Mouse (Mus musculus) heart, embryonic 14.5 days (tissue): ENCODE data around the gene Pold1. TPM values are rescaled to one million over a fixed set of nuclear protein-coding genes. Genes with fewer than 3 reads are reported as not detected.

Source experiments
- ATAC-seq: fragments of 200-750 bp; cut with Nextera tagmentation; 2 replicates; pipeline ENCODE4 v1.8.0; 2017; ENCODE audit warnings: low read depth, moderate TSS enrichment; ENCODE audit not compliant: insufficient number of reproducible peaks, insufficient read depth, low FRiP score
- H3K27ac ChIP-seq, 2 experiments: fragments of 200-500 bp in 1 of 2; fragments of 300-500 bp in 1 of 2; sonication (generic) in 1 of 2; replicated peaks in 1 of 2; 2 replicates each; pipeline ENCODE4 v1.5.1; 2012 to 2014; ENCODE audit warnings: low read depth in 2 of 2, low read length in 2 of 2, control low read depth in 1 of 2, mild to moderate bottlenecking in 1 of 2, mixed read lengths in 1 of 2; ENCODE audit not compliant: control insufficient read depth in 1 of 2, insufficient read depth in 1 of 2
- H3K27me3 ChIP-seq: fragments of 300-500 bp; sonication (generic); 2 replicates; pipeline ENCODE4 v1.6.1; 2014; ENCODE audit warnings: mild to moderate bottlenecking, low read length, control low read depth; ENCODE audit not compliant: control insufficient read depth, insufficient read depth
- H3K36me3 ChIP-seq: fragments of 300-500 bp; sonication (generic); 2 replicates; pipeline ENCODE4 v1.6.1; 2014; ENCODE audit warnings: mild to moderate bottlenecking, control low read depth, low read length, mixed read lengths; ENCODE audit not compliant: control insufficient read depth, insufficient read depth
- H3K4me1 ChIP-seq, 2 experiments: fragments of 200-500 bp in 1 of 2; fragments of 300-500 bp in 1 of 2; sonication (generic) in 1 of 2; 2 replicates each; pipeline ENCODE4 v1.6.1; 2012 to 2014; ENCODE audit warnings: low read length in 2 of 2, control low read depth in 1 of 2, mixed read lengths in 1 of 2; ENCODE audit not compliant: control insufficient read depth in 2 of 2, insufficient read depth in 2 of 2
- H3K4me2 ChIP-seq: fragments of 300-500 bp; sonication (generic); 2 replicates; pipeline ENCODE4 v1.6.1; 2014; ENCODE audit warnings: mild to moderate bottlenecking, low read length
- H3K4me3 ChIP-seq, 2 experiments: fragments of 200-500 bp in 1 of 2; fragments of 300-500 bp in 1 of 2; sonication (generic) in 1 of 2; 2 replicates each; pipeline ENCODE4 v1.5.1; 2012 to 2014; ENCODE audit warnings: low read length in 2 of 2, mild to moderate bottlenecking in 2 of 2, control low read depth in 1 of 2, low read depth in 1 of 2, moderate library complexity in 1 of 2; ENCODE audit not compliant: control insufficient read depth in 1 of 2, insufficient read depth in 1 of 2
- H3K9ac ChIP-seq: fragments of 300-500 bp; sonication (generic); 2 replicates; pipeline ENCODE4 v1.6.1; 2014; ENCODE audit warnings: mild to moderate bottlenecking, low read length
- H3K9me3 ChIP-seq: fragments of 300-500 bp; sonication (generic); 2 replicates; pipeline ENCODE4 v1.6.1; 2016; ENCODE audit warnings: low read length, control low read depth; ENCODE audit not compliant: control insufficient read depth
- WGBS: fragments of 180-500 bp; shearing (Covaris S2); extraction: QIAGEN DNeasy Blood & Tissue Kit; methylation state at CpG from one replicate; pipeline ENCODE4 v1.1.7; 2014; 5-methylcytosine and 5-hydroxymethylcytosine counted together
- microRNA-seq: library from miRNA; unstranded; fragments of <30 nt; microRNA quantifications from one replicate; pipeline ENCODE4, GENCODE M21; 2016
- polyA plus RNA-seq: library from polyadenylated mRNA; unstranded; fragments of >200 nt; fragmentation: Nextera tagmentation; extraction: Ambion mirVana; gene quantifications from 2 replicates; pipeline ENCODE4 v1.2.1, GENCODE M21; 2014

Pold1 gene
- polyA plus RNA-seq, 1 experiment from 2014 or later, result 29.2 TPM

DNA sequence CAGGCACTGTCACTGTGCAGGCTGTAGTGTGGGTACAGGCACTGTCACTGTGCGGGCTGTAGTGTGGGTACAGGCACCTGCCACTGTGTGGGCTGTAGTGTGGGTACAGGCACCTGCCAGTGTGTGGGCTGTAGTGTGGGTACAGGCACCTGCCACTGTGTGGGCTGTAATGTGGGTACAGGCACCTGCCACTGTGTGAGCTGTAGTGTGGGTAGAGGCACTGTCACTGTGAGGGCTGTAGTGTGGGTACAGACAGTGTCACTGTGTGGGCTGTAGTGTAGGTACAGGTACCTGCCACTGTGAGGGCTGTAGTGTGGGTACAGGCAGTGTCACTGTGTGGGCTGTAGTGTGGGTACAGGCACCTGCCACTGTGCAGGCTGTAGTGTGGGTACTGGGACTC, 64.5 kb downstream of the Pold1 start:
- Histone ChIP-seq H3K9ac (peak overlapping the region; percentile 52), H3K4me2 (peak overlapping the region; percentile 48), H3K4me3 (peak overlapping the region in 1 of 2 experiments; percentile 9; a peak in 1 of 4 replicates), H3K9me3 (no peaks in the 10 kb centered on the region), H3K27me3 (no peaks in the 10 kb centered on the region), H3K4me1 (peaks cover 0 to 14% of the 10 kb centered on the region in 2 experiments; a peak in 2 of 4 replicates), H3K27ac (peak overlapping the region; percentile 24 to 53; a peak in 2 of 4 replicates), H3K36me3 (peaks cover 34% of the 10 kb centered on the region)
- ATAC-seq, result no peak
- WGBS, result 84% methylated on average over 1 of the region's 1 CpGs

DNA sequence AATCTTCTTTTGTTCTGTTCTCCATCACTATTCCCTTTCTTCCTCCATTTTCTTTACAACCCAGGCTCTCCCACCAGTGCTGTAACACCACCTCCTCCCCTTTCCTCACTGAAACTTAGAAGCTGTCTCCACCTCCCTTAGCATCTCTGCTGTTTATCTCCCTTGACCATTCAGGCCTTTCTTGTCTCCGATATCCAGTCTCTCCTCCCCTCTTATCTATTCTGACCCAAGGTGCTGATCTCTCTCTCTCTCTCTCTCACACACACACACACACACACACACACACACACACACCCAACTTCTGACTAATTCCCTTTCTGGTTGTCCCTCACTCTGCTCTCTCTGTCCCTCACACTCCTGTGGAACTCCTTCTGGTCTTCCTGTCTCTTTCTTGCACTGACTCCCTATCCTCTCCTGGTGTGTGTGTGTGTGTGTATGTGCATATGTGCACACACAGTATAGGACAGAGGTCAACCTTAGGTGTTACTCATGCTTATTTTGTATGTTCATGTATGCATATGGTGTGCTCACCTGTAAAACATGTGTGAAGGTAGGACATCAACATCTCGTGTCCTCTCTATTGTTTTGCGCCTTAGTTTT, 65.7 kb downstream of the Pold1 start:
- Histone ChIP-seq H3K36me3 (peaks cover 26% of the 10 kb centered on the region), H3K4me1 (peaks cover 0 to 14% of the 10 kb centered on the region in 2 experiments; a peak in 2 of 4 replicates), H3K27me3 (no peaks in the 10 kb centered on the region), H3K9ac (peak overlapping the region; percentile 70), H3K27ac (peak overlapping the region; percentile 24 to 72), H3K4me3 (peak overlapping the region; percentile 23 to 37), H3K4me2 (peak overlapping the region; percentile 73), H3K9me3 (no peaks in the 10 kb centered on the region)
- ATAC-seq, result no peak
- WGBS, result 38% methylated on average over 3 of the region's 3 CpGs

Small RNA genes lying within 50 kb of the gene (microRNA-seq; reads per million reads assigned to microRNA genes)
- gene Mir7053, result not detected

Other genes with a start within 250 kb of the Pold1 start
- gene Clec11a, start 241.9 kb downstream of the Pold1 start, polyA plus RNA-seq, result 0.81 and 0.85 TPM in 2 replicates
- gene Shank1, start 238.6 kb downstream of the Pold1 start, polyA plus RNA-seq, result 0.44 and 0.96 TPM in 2 replicates
- gene Syt3, start 164.7 kb downstream of the Pold1 start, polyA plus RNA-seq, result 0.57 and 0.59 TPM in 2 replicates
- gene 1700008O03Rik, start 163.0 kb downstream of the Pold1 start, polyA plus RNA-seq, result 0.34 and 0.47 TPM in 2 replicates
- 4.1 and 4.5 TPM in 2 replicates for gene Lrrc4b, start 119.8 kb downstream of the Pold1 start, polyA plus RNA-seq
- 0.34 and 1.4 TPM in 2 replicates for gene Aspdh, start 83.5 kb downstream of the Pold1 start, polyA plus RNA-seq
- 128 and 131 TPM in 2 replicates for gene Josd2, start 80.9 kb downstream of the Pold1 start, polyA plus RNA-seq
- gene Emc10, start 52.3 kb downstream of the Pold1 start, polyA plus RNA-seq, result 101 and 114 TPM in 2 replicates
- 8.7 and 9.2 TPM in 2 replicates for gene Fam71e1, start 52.3 kb downstream of the Pold1 start, polyA plus RNA-seq
- gene Mybpc2, start 24.2 kb downstream of the Pold1 start, polyA plus RNA-seq, result 2.3 and 3.3 TPM in 2 replicates
- not detected in 2 replicates for gene Spib, start 16.8 kb downstream of the Pold1 start, polyA plus RNA-seq
- gene Nr1h2, start 5.1 kb upstream of the Pold1 start, polyA plus RNA-seq, result 53.3 and 57.8 TPM in 2 replicates
- gene Napsa, start 23.5 kb upstream of the Pold1 start, polyA plus RNA-seq, result 0.35 and 0.92 TPM in 2 replicates
- gene Kcnc3, start 41.8 kb upstream of the Pold1 start, polyA plus RNA-seq, result not detected in 2 replicates
- gene Myh14, start 122.0 kb upstream of the Pold1 start, polyA plus RNA-seq, result 0.40 and 1.9 TPM in 2 replicates
- not detected in 2 replicates for gene Izumo2, start 159.9 kb upstream of the Pold1 start, polyA plus RNA-seq
- 30.9 and 36.1 TPM in 2 replicates for gene Vrk3, start 199.6 kb upstream of the Pold1 start, polyA plus RNA-seq
- 0.51 and 0.61 TPM in 2 replicates for gene Zfp473, start 202.2 kb upstream of the Pold1 start, polyA plus RNA-seq